Mouse (Mus musculus) monocyte, adult 5-6 weeks (primary cell): Measurements from ENCODE around the gene Rfxap. TPM values are rescaled to one million over a fixed set of nuclear protein-coding genes. Genes with fewer than 3 reads are reported as not detected.
"Not testable (repeated sequence)": the region's sequence is repeated elsewhere in the genome, so short reads cannot be mapped to it uniquely, and the experiment has no call there.

ENCODE experiments used
- ATAC-seq: fragments of 153-309, 156-312 bp; replicated peaks from 2 replicates; pipeline ENCODE4 v1.8.0; 2017; ENCODE audit warnings: mild to moderate bottlenecking; ENCODE audit not compliant: low TSS enrichment, insufficient number of reproducible peaks, severe bottlenecking, poor library complexity, low FRiP score
- total RNA-seq: library from RNA; stranded (forward); fragments of 200-1000, 200-491, 200-594 nt; gene quantifications from 3 replicates; pipeline ENCODE4 v1.2.3, GENCODE M21; 2017

The Rfxap gene
- total RNA-seq, 1 experiment from 2014 or later: 64.0 TPM

DNA sequence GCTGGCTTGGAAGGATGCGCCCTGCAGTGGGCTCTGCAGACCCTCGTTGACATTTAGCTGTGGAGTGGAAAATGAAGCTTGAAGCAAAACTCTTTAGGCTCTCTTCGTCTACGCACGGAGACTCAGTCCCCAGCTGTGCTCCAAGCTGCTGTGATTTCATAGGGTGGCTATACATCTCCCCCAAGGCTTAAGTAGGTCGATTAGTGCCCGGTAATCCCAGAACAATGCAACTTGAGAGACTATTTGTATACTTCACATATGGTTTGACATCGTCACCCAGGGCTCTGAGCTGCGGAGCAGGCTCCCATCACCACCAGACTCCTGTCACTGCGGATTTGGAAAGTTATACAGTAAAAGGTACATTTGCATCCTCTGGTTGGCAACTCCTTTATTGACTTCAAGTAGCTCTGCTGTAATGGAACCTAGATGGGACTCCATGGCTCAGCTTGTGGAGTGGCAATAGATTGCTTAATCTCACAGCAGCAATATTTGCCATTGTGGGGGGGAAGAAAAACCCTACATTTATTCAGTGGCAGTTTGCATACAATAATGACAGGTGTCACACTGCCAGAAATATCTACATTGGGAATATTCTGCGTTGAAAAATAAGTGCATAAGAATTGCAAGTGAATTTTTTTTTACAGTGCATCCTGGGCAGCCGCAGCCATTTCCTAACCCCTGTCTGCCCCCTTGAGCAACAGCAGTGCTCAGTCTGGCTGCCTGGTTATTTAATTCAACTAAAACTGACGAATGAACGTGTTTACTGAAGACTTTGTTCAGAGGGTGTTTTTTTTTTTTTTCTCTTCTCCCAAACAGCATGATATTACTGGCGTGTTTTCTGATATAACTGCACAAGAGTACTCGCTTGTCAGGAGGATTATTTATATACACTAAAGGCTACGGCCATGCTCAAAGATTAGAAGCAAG is 38.0 kb downstream of the Rfxap start:
- no peak for ATAC-seq

DNA sequence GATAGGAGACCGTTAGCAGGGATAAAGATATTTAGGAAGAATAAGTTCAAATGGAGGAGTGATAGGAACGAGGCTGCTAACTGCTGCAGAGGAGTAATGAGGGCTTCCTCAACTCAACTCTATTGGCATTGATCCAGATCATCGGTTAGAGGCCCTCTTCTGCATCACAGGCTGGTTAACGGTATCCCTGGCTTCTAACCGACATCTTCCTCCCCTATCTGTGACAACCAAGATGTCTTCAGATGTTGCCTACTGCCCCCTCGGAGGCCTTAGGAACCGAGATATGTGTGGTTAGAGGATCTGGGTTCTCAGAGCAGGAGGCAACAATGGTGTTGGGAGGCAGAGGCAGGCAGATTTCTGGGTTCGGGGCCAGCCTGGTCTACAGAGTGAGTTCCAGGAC is 39.0 kb downstream of the Rfxap start:
- no peak for ATAC-seq

DNA sequence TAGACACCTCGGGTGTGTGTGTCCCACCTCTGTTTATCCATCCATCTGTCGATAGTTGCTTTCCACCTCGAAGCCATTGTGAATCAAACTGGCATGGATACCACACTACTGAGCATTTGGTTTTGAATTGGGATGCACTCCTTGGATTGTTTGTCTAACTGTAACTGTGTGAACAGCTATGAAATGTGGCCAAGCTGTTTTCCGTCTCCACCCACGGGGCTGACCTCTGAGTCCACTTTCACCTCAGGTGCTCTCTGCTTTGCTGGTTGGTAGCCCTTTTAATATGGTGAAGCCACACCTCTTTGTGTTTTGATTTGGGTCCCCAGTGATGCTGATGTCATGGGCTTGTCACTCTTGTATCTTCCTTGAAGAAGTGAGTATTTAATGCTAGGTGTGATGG is 40.8 kb downstream of the Rfxap start:
- no peak for ATAC-seq

DNA sequence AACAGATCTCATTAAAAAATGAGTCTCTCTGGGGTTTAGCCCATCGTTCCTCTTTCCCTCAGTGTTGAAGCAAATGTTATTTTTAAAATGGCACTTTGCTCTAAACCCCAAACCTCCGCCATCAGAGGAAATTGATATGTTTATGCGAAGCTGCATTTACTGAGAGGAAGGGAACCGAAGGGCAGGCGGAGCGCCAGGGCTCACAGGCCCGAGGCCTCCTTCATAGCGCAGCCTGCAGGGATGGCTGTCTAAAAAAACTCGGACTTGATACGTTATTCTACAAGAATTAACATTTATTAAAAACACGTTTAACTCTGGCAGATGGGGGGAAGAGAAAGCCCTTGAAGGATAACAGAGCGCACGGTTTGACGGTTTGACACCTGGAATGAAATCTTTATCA is 41.6 kb downstream of the Rfxap start:
- ATAC-seq: no peak

- not testable (repeated sequence) for ATAC-seq
These were observed 42.1 kb downstream of the Rfxap start for GRCm38 (mm10) chr3:54765521-54765920.

DNA sequence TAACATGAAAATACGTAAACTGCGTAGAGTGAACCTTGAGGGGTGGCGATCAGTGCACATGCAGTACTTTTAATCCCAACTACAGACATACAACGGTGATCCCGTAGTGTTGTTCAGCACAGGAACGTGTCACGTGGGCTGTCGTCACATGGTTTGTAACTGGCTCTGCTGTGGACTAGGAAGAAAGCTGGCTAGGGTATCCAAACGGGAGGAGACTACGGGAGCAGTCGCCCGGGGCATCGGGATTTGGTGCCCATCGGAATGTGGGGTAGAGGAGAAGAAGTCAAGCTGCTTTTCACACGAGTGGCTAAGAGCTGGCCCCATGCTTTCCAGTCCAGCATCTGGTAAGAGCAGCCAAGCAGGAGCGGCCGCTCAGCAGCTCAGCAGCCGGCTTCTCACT is 43.2 kb downstream of the Rfxap start:
- ATAC-seq: no peak

DNA sequence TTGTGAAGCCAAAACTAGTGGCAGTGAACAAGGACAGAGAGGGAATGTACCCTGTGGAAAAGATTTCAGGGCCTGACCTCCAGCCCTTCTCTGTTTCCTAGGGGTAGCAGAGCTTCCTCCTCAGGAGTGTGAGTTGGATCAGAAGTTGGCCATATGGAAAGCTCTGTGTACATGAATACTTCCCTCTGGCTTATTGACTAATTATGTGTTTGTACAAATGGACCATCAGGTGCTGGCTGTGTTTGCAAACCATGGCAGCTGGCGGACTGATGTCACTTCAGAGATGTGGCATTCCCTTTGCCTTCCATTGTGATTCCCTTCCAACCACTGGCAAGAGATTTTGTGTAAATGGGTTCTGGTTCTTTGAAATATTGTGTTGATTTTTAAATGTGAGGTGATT is 46.3 kb downstream of the Rfxap start:
- no peak for ATAC-seq

DNA sequence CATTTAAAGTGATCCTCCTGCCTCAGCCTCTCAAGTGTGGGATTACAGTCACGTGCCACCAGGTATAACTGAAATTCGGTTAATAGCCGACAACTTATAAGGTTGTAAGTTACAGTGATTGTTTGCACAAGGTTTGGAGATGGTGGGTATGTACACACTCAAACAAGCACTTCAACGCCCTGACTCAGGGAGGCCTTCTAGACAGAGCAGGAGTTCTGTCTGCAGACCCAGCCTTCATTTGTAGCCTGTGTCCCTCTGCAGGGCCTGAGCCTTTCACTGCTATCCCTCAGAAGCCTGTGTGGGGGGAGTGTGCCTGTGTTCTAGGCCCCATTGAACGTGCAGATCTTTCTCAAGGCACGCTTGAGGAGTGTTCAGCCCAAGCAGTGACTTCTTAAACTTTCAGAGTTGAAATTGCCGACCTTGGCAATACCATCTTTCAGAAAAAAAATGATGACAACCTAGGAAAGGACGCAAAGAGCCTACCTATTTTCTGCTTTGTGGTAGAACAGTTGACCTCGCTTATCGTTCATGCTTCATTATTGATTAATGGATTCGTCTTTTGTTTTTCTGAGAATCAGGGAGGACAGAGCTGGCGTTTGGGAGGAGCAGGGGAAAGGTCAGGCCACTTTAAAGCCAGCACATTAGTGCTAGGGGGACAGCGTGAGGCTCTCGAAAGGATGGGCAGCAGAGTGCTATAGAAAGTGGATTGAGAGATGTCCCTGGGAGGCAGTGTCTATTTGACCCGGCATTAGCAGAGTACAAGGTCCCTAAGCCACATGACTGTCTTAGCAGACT is 47.1 kb downstream of the Rfxap start:
- no peak for ATAC-seq

GRCm38 (mm10) chr3:54759211-54759610 is 48.4 kb downstream of the Rfxap start:
- no peak for ATAC-seq

DNA sequence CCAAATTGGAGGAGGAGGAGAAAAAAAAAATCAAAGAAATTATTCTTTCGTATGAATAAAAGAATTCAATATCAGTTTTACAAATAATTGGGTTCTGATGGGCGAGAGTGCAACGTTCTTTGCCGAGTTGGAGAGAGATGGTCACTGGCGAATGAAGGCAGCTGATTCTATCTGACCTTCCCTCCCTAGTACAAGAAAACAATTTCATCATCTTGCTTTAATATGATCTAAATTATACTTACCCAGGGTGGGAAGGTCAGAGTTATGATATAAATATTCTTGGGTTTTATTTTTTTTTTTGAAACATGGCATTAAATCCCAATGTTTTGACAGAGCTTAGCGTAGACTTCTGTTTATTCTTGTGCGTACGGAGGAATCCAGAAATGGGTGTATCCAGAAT is 50.1 kb downstream of the Rfxap start:
- no peak for ATAC-seq

DNA sequence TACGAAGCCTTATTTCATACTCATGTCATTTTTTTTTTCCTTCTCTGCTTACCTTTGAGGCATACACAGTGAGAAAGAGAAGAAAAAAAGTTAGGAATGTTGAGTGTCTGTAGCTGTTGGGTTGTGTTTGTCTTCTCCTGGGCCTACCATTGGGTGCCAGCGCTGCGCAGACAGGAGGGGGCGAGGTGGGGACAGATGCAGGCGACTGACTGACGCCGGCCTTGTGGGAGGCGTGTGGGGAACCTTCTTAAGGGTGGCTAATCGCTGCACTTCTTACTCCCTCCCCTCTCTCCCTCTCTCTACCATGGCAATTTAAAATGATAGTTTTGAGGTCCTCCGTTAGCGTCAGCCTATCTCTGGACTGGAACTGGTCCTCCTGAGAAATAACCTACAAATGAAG is 51.5 kb downstream of the Rfxap start:
- ATAC-seq: no peak

DNA sequence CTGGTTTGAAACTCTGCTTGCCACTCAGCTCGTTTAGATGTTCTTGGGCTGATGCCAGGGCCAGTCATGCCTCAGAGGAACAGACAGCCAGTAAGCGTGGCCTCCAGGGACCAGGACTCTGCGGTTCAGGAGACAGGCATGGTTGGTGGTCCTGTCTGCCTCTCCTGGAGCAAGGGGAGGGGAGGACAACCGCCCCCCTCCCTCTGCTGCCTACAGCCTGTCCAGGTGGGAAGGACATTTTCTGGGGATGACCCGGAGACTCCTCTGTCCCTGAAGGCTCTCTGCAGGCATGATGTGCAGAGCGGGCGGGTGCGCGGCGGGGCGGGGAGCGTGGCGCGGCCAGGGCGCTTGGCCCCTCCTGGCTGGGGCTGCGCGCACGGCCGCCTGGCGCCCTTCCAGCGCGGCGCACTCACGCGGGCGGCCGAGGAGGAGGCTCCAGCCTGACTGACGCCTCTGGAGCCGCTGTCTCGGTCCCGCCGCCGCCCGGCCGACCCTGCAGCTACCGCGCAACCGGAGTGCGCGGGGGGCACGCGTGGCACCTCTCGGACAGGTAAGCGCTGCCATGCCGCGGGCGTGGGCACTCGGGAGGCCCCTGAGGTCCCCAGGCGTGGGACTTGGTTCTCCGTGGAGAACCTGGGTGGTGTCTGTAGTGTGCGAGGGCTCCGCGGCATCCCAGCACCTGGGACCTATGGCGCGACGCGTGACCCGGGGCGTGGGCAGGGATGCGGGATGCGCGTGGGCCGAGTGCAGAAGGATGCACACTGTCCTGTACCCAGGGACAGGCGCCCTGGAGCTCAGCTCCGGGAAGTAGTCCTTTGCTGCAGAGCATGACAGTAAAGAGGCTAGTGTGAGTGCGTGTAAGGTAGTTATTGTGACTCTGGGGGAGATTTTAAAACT is 52.2 kb downstream of the Rfxap start, which contains the start of gene Smad9:
Smad9 (plus strand) TSS at position 438 of the 897 bp plus-strand sequence.
- ATAC-seq: no peak

DNA sequence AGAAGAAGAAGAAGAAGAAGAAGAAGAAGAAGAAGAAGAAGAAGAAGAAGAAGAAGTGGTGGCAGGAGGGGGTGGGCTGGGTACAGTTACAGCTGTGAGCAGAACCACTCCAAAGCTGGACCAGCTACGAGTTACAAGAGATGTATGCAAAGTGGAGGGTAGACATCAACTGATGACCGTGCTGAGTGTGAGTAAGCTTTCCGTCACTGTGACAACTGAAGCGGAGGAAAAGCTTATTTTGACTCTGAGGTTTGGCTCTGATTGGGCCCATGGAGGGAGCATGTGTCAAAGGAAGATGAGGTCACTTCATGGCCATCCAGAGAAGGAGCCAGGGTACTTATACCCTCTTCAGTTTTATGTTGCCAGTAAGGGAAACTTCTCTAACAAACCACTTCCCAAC is 54.2 kb downstream of the Rfxap start:
- ATAC-seq: no peak

Other genes starting within 250 kb of the Rfxap start
- 47.4 to 88.0 TPM (median 61.8 TPM) in 3 replicates for gene Supt20, start 115.0 kb downstream of the Rfxap start, total RNA-seq
- gene Gm21958, start 93.4 kb downstream of the Rfxap start, total RNA-seq: not detected in 3 replicates
- 85.4 to 124 TPM (median 90.1 TPM) in 3 replicates for gene Exosc8, start 72.4 kb downstream of the Rfxap start, total RNA-seq
- gene Alg5, start 72.3 kb downstream of the Rfxap start, total RNA-seq: 45.9 to 54.5 TPM (median 53.9 TPM) in 3 replicates
- gene Smad9, start 52.2 kb downstream of the Rfxap start, total RNA-seq: not detected in 3 replicates
- not detected in 3 replicates for gene Sertm1, start 108.1 kb upstream of the Rfxap start, total RNA-seq
- not detected in 3 replicates for gene Ccna1, start 247.7 kb upstream of the Rfxap start, total RNA-seq